Mouse (Mus musculus) left cerebral cortex, adult 18-20 months (tissue): ENCODE results near the gene Tmem198. TPM values are rescaled to one million over a fixed set of nuclear protein-coding genes. Genes with fewer than 3 reads are reported as not detected.

Experiments used
- DNase-seq, 2 experiments: peaks; one replicate each; pipeline ENCODE4 v3.0.0; 2021 to 2022; ENCODE audit warnings: low spot score in 2 of 2, mixed read lengths in 1 of 2
- total RNA-seq, 2 experiments: library from RNA; stranded (reverse); gene quantifications; 2 replicates each; pipeline ENCODE4 v1.2.3; 2021

Tmem198 gene
- total RNA-seq, 2 experiments from 2014 or later, result 93.8 to 107 TPM

DNA sequence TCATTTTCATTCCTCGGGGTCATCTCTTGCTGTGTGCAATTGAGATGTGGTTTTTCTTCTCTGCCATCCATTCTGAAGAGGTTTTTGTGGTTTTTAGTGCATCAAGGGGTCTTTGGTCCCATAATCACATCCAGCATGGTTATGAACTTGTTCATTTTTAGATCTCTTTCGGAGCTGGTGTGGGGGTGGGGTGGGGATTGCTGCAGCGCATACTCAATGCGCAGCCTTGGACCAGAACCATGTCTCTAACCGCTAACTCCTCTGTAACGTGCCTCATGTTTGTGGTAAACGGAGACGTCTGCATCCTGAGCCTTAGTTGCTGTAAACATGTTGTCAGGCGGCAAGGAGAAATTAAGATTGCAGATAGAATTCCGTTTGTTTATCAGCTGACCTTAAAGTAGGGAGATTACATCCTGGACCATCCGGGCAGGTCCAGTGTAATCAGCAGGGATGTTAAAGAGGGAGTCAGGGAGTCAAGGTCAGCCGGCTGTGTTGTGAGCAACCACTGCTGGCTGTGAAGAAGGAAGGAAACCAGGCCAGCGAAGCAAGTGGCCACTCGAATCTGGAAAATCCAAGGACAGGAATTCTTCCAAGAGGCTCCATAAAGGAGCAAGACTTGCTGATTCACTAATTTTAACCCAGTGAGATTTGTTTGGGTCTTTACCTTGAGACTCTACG lies 37.5 kb downstream of the Tmem198 start:
- DNase-seq, result no peak

DNA sequence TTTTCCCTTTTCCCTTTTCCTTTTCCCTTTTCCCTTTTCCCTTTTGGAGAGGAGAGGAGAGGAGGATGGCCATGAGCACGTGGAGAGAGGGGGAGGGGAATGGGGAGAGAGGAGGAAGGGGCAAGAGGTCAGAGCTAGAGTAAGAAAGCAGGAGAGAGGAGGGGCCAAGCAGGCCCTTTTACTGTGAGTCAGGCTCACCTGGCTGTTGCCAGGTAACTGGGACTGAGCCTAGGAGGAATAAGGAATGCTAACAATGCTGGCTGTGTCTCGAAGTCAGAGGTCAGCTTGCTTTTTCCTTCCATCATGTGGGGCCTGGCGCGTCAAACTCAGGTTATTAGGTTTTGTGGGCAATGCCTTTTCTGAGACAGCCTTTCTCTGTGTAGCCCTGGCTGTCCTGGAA lies 38.7 kb downstream of the Tmem198 start:
- DNase-seq, result no peak

DNA sequence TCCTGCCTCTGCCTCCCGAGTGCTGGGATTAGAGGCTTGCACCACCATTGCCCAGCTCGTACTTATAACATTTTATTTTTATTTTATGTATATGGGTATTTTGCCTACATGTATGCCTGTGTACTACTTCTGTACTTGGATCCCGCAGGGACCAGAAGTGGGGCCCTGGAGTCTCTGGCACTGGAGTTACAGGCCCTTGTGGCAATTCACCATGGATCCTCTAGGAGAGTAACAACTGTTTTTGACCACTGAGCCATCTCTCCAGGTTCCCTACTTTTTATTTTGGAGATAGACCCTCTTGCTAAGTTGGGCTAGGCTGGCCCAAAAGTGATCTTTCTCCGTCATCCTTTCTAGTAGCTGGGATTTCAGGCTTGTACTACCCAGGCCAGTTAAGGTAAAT lies 39.1 kb downstream of the Tmem198 start:
- DNase-seq, result no peak

DNA sequence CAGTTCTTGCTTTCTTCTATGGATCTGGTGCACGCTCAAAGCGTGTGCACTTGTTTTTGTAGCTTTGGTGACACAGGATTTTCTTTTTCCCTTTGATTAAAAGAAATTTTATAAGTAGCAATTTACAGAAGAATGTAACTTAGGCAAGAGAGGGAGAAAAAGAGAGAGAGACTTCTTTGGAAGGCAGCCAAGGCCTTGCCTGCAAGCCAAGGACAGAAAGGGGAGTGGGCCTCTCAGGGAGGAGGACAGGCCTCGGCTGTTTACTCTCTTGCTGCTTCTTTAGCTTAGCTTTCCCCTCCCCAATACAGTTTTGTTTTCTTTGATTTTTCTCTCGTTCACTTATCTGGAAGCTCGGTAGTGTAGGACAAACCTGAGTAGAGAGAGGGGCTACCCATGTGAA lies 40.2 kb downstream of the Tmem198 start:
- DNase-seq, result no peak

DNA sequence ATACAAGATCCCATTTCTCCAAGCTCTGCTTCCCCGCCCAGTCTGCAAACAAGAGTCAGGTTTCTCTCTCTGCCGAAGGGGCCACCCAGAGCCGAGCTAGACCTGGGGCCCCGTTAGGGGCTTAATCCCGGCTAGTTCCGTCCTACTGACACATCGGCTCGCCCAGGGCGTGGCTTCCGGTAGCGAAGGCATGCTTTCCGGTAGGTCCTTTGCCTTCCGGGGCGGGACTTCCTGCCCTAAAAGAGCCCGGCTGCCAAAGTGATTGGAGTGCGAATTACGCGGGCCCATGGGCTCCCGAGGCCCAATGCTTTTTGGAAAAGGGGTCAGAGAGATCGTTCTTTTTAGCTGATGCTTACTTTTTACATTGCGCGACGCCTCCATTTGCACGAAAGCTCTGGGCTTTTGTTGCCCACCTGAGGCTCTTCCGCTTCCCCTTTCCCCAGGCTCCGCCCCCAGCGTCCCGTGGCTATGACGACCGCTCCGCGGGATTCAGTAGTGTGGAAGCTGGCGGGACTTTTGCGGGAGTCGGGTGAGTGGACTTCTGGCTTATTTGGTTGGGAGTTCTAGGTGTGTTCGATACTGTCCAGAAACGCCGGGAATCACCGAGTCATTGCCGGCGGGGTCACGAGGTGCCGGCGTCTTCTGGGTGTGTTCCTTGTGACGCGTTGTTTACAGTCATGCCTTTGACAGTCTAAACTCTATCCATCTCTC lies 42.1 kb downstream of the Tmem198 start, which contains the start of gene Stk11ip:
Gene Stk11ip (plus strand): TSS at position 209 of the 711 bp plus-strand sequence.
- peak; percentile 89 to 91 for DNase-seq

GRCm38 (mm10) chr1:75524679-75525078 lies 45.3 kb downstream of the Tmem198 start:
- no peak for DNase-seq

- DNase-seq, result no peak
Measured at GRCm38 (mm10) chr1:75530546-75530945, 51.2 kb downstream of the Tmem198 start.

GRCm38 (mm10) chr1:75532280-75533172 lies 53.2 kb downstream of the Tmem198 start:
- DNase-seq, result no peak

- no peak for DNase-seq
Measured at GRCm38 (mm10) chr1:75533325-75534252, 54.3 kb downstream of the Tmem198 start.

Other genes starting within 250 kb of the Tmem198 start
- not detected for gene A630095N17Rik, start 247.4 kb upstream of the Tmem198 start, total RNA-seq
- 100 to 1,000 TPM; 107 to 116 TPM for gene Dnajb2, start 243.1 kb upstream of the Tmem198 start, total RNA-seq
- gene Ptprn, start 215.0 kb upstream of the Tmem198 start, total RNA-seq, result 100 to 1,000 TPM; 480 to 486 TPM
- 100 to 1,000 TPM; 169 to 185 TPM for gene Resp18, start 201.1 kb upstream of the Tmem198 start, total RNA-seq
- gene Dnpep, start 161.5 kb upstream of the Tmem198 start, total RNA-seq, result 10 to 100 TPM; 56.5 to 57.4 TPM
- gene Des, start 119.2 kb upstream of the Tmem198 start, total RNA-seq, result under 1 TPM; 0.88 to 0.91 TPM
- gene Speg, start 104.2 kb upstream of the Tmem198 start, total RNA-seq, result 100 to 1,000 TPM; 181 to 191 TPM
- gene Gmppa, start 43.6 kb upstream of the Tmem198 start, total RNA-seq, result 10 to 100 TPM; 67.1 to 70.4 TPM
- 10 to 100 TPM; 16.2 to 19.6 TPM for gene Asic4, start 29.1 kb upstream of the Tmem198 start, total RNA-seq
- 10 to 100 TPM; 87.2 to 93.6 TPM for gene Chpf, start 225 bp upstream of the Tmem198 start, total RNA-seq
- 10 to 100 TPM; 26.6 to 29.6 TPM for gene Obsl1, start 26.9 kb downstream of the Tmem198 start, total RNA-seq
- gene Inha, start 27.5 kb downstream of the Tmem198 start, total RNA-seq, result 10 to 100 TPM; 21.5 to 25.2 TPM
- gene Stk11ip, start 42.0 kb downstream of the Tmem198 start, total RNA-seq, result 10 to 100 TPM; 30.9 to 34.9 TPM
- gene Slc4a3, start 66.7 kb downstream of the Tmem198 start, total RNA-seq, result 100 to 1,000 TPM; 175 to 178 TPM